Mouse (Mus musculus) ES-E14 (cell line): ENCODE measurements around the gene Tnrc18.

Experiments
- CHD2 ChIP-seq: IDR thresholded peaks from 2 replicates; pipeline ENCODE4 v1.6.1; 2014; ENCODE audit warnings: mild to moderate bottlenecking, low read depth, low read length, inconsistent platforms
- HCFC1 ChIP-seq: IDR thresholded peaks from 2 replicates; pipeline ENCODE4 v1.6.1; 2012; ENCODE audit warnings: low read length, inconsistent platforms, borderline replicate concordance; ENCODE audit not compliant: insufficient read depth
- ZNF384 ChIP-seq: IDR thresholded peaks from 2 replicates; pipeline ENCODE4 v1.6.1; 2012; ENCODE audit warnings: low read depth, low read length, inconsistent platforms

DNA sequence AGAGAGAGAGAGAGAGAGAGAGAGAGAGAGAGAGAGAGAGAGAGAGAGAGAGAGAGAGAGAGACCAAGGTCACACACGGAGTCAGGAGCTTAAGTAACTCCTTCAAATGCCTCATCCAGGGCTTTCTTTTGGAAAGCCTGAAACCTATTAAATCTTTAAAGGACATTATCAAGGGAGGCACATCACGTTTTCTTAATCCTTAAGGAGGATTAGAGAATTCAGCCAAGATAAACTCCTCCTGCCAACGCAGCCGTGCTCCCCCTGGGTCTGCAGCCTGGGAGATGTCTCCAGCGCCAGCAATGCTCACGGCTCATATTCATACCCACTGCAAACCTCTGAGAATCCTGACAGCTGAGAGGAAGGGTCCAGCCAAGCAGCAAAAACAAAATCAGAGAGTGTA lies 128.6 kb downstream of the Tnrc18 start:
- no peak for TF ChIP-seq ZNF384
- no peak for TF ChIP-seq HCFC1
- TF ChIP-seq CHD2: no peak
